Mouse (Mus musculus): ENCODE measurements around the gene Prpf18.

GRCm38 (mm10) chr2:4608253-4608652 is 43.7 kb downstream of the Prpf18 start:
- no peak for TF ChIP-seq CTCF (conservative IDR thresholded peaks at IDR 0.05 in 1 of 2, IDR thresholded peaks at IDR 0.05 in 1 of 2; ENCODE audit: low read depth in 2 of 2, low read length in 2 of 2)
- no peak for TF ChIP-seq ZKSCAN1 (IDR thresholded peaks at IDR 0.05; ENCODE audit: borderline replicate concordance, low read depth, low read length)

Measured in CH12.LX (cell line).